Mouse (Mus musculus) left cerebral cortex, postnatal 10 days (tissue): Measurements from ENCODE around the gene Phf19. TPM values are rescaled to one million over a fixed set of nuclear protein-coding genes. Genes with fewer than 3 reads are reported as not detected.
A peak's percentile ranks its signal among the peaks of the same experiment; 100 is the strongest.

Experiments
- DNase-seq, 2 experiments: peaks; one replicate each; pipeline ENCODE4 v3.0.0; 2021 to 2022; ENCODE audit warnings: low spot score in 2 of 2, mixed read lengths in 1 of 2; ENCODE audit errors: extremely low spot score in 1 of 2
- intact Hi-C: fragments of 180-260 bp; cut with DNase I; formaldehyde crosslinking; loops from one replicate; pipeline ENCODE4 v1.15.1; 2025
- total RNA-seq, 2 experiments: library from RNA; stranded (reverse); gene quantifications; 2 replicates each; pipeline ENCODE4 v1.2.3; 2021

Gene Phf19
- total RNA-seq, 2 experiments from 2014 or later, result 1.3 to 1.8 TPM

GRCm38 (mm10) chr2:34903191-34903590 lies 10.6 kb downstream of the Phf19 start:
- intact Hi-C loops, result no loop called here

GRCm38 (mm10) chr2:34902731-34903130 lies 11.1 kb downstream of the Phf19 start:
- intact Hi-C loops, result no loop called here
- DNase-seq, result peak in 1 of 2 experiments; percentile 39

More at GRCm38 (mm10) chr2:34903191-34903590, 10.6 kb downstream of the Phf19 start:
- DNase-seq, result no peak

- no peak for DNase-seq
- intact Hi-C loops, result no loop called here
Observed at GRCm38 (mm10) chr2:34901726-34902125, 12.1 kb downstream of the Phf19 start.

DNA sequence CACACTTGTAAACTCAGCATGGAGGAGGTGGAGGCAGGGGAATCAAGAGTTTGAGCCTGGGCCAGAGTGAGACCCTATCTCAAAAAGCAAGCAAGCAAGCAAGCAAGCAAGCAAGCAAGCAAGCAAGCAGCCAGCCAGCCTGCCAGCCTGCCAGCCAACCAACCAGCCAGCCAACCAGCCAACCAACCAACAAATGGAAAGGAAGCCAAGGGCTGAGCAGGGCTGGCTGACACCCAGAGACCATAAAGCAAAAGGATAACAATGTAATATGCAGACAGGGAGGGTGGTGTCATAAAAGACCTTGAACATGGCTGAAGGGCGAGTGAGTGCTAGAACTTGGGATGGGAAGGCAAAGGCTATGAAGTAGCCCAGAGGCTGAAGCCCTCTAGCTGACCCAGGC lies 13.4 kb downstream of the Phf19 start:
- intact Hi-C loops, result no loop called here
- DNase-seq, result no peak

DNA sequence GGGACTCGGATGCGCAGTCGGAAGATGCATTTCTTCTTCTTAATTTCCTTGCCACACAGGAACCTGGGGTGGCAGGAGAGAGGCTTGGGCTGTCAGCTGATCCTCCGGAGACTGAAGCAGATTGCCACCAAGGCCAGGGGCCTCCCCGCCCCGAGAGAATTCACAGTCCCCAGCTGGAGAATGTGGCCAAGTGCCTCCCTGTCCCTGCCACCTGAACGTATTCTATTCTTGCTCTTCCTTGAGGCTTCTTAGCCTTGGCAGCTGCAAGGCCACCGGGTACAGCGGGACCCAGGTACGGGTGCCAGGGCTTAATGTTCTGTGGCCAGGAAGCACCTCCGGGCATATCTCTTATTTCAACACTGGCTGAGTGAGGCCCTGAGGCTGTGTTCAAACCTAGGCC lies 14.1 kb downstream of the Phf19 start:
- intact Hi-C loops, result no loop called here
- no peak for DNase-seq

DNA sequence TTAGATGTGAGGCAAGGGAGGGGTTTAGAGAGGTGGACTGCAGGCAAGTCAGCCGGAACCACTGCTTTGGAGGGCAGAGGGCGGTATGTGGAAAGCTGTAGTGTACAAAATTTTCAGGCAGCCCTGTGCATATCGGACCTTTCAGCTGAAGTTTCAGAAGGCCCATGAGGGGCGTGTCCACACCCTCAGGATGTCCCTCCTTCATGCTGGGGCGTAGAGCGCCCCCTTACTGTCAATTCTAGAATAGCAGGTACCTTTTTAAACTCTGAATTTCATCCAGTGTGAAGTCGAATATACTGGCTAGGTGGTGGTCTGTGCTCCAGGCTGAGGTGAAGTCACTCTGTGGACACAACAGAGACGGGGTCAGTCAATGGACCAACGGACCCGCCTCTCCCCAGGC lies 16.0 kb downstream of the Phf19 start:
- intact Hi-C loops, result no loop called here
- peak in 1 of 2 experiments; percentile 53 for DNase-seq

GRCm38 (mm10) chr2:34896821-34897460 lies 16.9 kb downstream of the Phf19 start:
- intact Hi-C loops, result no loop called here
- no peak for DNase-seq

GRCm38 (mm10) chr2:34895503-34896113 lies 18.2 kb downstream of the Phf19 start:
- intact Hi-C loops, result no loop called here
- DNase-seq, result no peak

- intact Hi-C loops, result no loop called here
Observed at GRCm38 (mm10) chr2:34893950-34894349, 19.9 kb downstream of the Phf19 start.

DNA sequence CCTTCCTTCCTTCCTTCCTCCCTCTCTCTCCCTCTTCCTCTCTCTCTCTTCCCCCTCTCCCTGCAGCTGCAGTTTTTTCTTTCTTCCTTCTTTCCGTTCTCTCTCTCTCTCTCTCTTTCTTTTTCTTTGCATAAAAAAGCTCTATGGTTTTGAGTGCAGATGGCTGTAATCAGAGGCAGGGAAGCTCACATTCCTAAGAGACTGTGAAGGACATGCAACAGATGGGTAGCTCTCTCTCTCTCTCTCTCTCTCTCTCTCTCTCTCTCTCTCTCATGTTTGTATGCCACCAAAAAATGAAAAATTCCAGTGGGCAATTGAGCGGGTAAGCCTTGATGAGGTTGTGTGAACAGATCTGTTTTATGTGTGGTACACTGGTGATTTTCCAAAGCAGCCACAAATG lies 29.6 kb downstream of the Phf19 start:
- DNase-seq, result no peak
- intact Hi-C loops, result no loop called here

More at GRCm38 (mm10) chr2:34893950-34894349, 19.9 kb downstream of the Phf19 start:
- DNase-seq, result no peak

GRCm38 (mm10) chr2:34883190-34883589 lies 30.6 kb downstream of the Phf19 start:
- DNase-seq, result no peak
- intact Hi-C loops, result no loop called here

DNA sequence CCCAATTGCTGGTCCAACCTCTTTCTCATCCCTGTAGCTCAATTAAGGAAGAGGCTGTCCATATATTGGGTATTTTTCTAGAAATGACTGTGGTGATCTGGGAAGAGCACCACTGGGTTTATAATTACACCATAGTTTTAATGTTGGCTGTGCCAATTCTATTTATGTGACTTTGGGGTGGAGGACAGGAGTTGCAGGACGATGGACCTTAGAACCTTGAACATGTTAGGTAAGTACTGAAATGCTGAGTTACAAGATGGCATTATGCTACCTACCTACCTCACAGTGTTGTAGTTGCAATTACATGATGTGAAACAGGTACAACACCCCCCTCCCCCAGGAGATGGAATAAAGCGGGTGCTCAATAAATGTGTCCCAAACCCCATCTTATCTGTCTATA lies 31.1 kb downstream of the Phf19 start:
- intact Hi-C loops, result no loop called here
- no peak for DNase-seq

- intact Hi-C loops, result no loop called here
- no peak for DNase-seq
Observed at GRCm38 (mm10) chr2:34880054-34880453, 33.8 kb downstream of the Phf19 start.

DNA sequence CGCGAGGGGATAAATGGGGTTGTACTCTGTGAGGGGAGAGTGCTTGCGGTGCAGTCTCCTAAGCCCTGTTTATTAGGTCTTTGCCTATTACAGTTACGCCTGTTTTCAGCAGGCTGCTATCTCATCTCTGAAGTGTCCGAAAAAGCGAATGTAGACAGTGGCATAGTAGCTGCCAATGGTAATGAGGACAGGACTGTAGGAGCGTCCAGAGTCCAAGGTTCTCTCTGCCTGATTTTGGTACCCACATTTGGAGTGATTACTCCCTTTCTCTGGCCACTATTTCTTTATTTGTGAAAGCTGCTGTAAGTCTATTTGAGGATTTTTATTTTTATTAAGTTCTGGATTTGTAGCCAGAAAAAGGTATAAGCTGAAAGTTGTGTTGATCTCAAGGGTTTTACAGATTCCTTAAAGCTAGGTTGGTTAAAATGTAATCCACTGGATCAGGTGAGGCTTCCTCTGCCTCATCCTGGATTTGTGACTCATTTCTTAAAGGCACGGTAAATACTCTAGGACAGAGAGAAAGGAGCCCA lies 38.9 kb downstream of the Phf19 start, which contains the start of gene Psmd5:
TSS of gene Psmd5 (minus strand) at position 153 of the 530 bp plus-strand sequence.
- DNase-seq, result no peak
- intact Hi-C loops, result no loop called here

DNA sequence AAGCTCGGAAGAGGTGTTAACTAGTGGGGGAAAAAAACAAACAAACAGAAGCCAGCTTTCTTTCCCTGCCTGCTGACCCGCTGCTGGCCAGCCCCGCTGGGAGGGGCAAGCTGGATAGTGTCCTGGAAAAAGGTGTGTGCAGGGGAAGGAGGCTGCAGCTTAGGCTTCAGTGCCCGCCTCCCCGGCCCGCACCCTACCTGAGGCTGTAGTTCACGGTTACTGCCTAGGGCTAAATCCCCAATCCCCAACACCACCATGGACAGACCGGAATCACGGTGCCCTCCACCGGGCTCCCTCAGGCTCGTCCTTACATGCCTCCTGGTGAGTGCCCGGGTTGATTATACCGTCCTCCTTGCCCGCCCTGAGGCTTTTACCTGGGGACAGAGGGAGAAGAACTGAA lies 39.6 kb downstream of the Phf19 start, which contains the start of gene Cutal:
TSS of gene Cutal (plus strand) at position 126 of the 400 bp plus-strand sequence.
- peak in 1 of 2 experiments; percentile 43 for DNase-seq
- intact Hi-C loops, result no loop called here

DNA sequence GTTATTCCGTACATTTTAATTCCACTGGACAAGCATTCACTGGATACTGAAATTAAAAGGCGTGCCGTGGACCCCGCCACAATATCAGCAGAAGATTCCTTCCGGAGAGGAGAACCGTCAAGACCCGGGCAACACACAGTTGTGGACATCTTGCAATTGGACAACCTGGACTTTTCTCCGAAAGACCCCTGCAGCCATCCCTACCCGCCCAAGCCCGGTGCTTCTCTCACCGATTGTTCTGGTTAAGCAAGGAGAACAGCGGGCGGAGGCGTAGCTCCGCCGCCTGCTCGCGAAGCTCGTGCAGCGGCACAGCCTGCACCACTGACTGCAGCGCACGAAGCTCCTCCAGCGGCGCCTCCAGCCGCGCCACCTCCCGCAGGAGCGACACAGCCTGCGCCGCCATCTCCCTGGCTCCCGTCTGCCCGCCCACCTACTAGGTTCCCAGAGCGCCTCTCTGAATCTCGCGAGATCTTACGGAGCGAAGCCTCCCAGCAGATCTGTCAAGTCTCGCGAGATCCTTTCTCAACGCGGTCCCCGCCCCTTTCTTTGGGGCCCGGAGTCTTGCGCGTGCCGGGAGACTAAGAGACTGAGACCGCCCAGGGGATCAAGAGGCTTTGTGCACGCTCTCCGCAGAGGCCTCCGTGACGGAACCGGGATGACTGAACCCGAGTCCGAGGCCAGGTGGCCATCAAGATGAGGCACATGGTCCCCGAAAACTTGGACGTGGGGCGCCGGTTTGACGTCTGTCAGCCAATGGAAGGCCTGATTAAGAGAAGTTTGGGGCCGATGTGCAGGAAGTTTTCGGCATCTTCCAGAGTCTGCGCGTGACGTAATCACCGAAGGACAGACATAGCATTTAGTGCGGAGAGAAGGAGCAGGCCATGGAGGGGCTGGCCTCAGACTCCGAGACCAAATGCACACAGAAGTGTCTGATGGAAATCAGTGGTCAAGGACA lies 43.0 kb downstream of the Phf19 start:
- intact Hi-C loops, result loop anchor here (2.0 kb wide), 1 partner anchor 238 kb away; the partner anchor contains the start of gene Cntrl
- peak; percentile 92 to 96 for DNase-seq

GRCm38 (mm10) chr2:34869680-34870079 lies 44.1 kb downstream of the Phf19 start:
- intact Hi-C loops, result loop anchor here (2.0 kb wide), 1 partner anchor 239 kb away; the partner anchor contains the start of gene Cntrl
- no peak for DNase-seq

GRCm38 (mm10) chr2:34857728-34858127 lies 56.1 kb downstream of the Phf19 start:
- intact Hi-C loops, result no loop called here
- DNase-seq, result no peak

DNA sequence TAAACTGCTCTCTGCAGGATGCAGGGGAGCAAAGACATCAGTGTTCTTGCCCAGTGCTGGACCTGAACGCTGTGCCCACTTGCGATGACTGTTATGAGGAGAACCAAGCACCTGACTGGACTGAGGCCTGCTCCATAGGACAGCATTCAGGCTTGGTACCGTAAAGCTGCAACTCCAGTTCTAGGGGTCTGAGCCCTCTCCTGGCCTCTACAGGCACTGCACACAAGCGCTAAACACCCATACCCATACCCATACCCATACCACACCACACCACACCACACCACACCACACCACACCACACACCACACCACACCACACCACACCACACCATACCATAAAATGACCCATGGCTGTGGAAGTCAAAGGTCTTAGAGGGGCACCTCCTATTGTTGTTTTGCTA lies 58.6 kb downstream of the Phf19 start:
- DNase-seq, result no peak
- intact Hi-C loops, result no loop called here
